Mouse (Mus musculus): ENCODE measurements around the gene Cdk14.

GRCm38 (mm10) chr5:5208016-5208415 is 212.1 kb downstream of the Cdk14 start:
- TF ChIP-seq CTCF (IDR thresholded peaks at IDR 0.05; ENCODE audit: extremely low read depth, insufficient read depth, insufficient read length, insufficient replicate concordance) (no peak), POLR2A (IDR thresholded peaks at IDR 0.05; ENCODE audit: low read depth, low read length) (no peak)

All from spleen, adult 2 months (tissue).